Mouse (Mus musculus): Measurements from ENCODE around the gene Cep97.

DNA sequence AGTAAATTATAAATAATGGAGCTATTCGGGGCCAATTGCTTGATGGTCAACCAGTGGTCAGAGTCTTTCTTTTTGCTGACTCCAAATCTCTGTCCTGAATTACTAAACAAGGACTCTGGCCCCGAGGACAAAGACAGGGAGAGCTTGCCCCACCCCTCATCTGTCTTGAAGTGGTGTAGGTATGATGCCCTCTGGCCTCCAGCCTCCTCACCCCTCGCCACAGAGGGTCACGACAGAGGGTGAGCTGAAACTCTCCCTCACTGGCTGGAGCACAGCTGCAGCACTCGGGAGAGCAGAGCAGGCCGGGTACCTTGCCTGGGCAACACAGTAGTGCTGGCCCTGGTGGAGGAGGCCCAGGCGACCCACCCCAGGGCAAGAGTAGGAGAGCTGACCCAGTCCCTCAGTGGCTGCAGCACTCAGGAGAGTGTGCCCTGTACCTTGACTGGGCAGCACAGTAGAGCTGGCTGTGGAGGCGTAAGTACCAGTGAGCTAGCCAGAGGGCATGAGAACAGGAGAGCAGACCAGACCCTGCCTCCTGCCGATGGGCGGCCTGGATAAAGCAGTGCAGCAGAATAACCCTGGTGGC lies 24.4 kb downstream of the Cep97 start:
- TF ChIP-seq CTCF (IDR thresholded peaks at IDR 0.05; ENCODE audit: extremely low read depth, insufficient read length, insufficient replicate concordance, low read depth, low read length) (no peak), POLR2A (IDR thresholded peaks at IDR 0.05; ENCODE audit: low read depth, low read length) (no peak)

All from small intestine, adult 2 months (tissue).